Mouse (Mus musculus) lung, postnatal 0 days (tissue): ENCODE measurements around the gene Ptprcap.

Source experiments
- CTCF ChIP-seq: IDR thresholded peaks from 2 replicates; pipeline ENCODE4 v1.5.1; 2016; ENCODE audit warnings: antibody characterized with exemption, mild to moderate bottlenecking
- EP300 ChIP-seq: IDR thresholded peaks from 2 replicates; pipeline ENCODE4 v1.6.1; 2016; ENCODE audit warnings: antibody characterized with exemption, mild to moderate bottlenecking, control low read depth

DNA sequence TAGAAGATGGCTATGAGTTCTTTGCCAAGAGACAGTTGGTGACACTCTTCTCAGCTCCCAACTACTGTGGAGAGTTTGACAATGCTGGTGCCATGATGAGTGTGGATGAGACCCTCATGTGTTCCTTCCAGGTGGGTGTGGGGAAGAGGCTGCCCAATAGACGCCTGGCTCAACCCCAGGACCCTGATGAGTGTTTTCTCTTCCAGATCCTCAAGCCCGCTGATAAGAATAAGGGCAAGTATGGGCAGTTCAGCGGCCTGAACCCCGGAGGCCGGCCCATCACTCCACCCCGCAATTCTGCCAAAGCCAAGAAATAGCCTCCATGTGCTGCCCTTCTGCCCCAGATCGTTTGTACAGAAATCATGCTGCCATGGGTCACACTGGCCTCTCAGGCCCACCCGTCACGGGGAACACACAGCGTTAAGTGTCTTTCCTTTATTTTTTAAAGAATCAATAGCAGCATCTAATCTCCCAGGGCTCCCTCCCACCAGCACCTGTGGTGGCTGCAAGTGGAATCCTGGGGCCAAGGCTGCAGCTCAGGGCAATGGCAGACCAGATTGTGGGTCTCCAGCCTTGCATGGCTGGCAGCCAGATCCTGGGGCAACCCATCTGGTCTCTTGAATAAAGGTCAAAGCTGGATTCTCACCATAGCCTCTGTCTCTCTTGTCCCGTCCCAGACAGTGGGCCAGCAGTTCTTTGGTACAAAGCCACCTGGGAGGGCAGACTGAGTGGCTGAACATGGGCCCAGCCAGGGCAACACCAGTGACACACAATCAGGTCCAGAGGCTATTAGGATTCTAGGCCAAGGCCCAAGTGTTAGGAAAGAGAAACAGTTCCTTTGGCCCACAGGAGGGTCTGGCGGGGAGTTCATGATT is 41.6 kb downstream of the Ptprcap start:
- TF ChIP-seq CTCF (no peak), EP300 (no peak)
